Mouse (Mus musculus) small intestine, adult 2 months (tissue): ENCODE measurements around the gene Kcnk7. TPM values are rescaled to one million over a fixed set of nuclear protein-coding genes. Genes with fewer than 3 reads are reported as not detected.
A peak's percentile ranks its signal among the peaks of the same experiment; 100 is the strongest.

ENCODE experiments used
- H3K27ac ChIP-seq: fragments of 200-500 bp; 2 replicates; pipeline ENCODE4 v1.5.1; 2012; ENCODE audit warnings: low read depth, low read length, control low read depth, inconsistent platforms; ENCODE audit not compliant: insufficient read depth
- H3K27me3 ChIP-seq: fragments of 200-500 bp; 2 replicates; pipeline ENCODE4 v1.6.1; 2012; ENCODE audit warnings: mild to moderate bottlenecking, moderate library complexity, low read length, inconsistent platforms; ENCODE audit not compliant: control insufficient read depth, insufficient read depth
- H3K36me3 ChIP-seq: fragments of 200-500 bp; 2 replicates; pipeline ENCODE4 v1.6.1; 2012; ENCODE audit warnings: mild to moderate bottlenecking, low read length, control low read depth, inconsistent platforms; ENCODE audit not compliant: control insufficient read depth, insufficient read depth
- H3K4me1 ChIP-seq: fragments of 200-500 bp; 2 replicates; pipeline ENCODE4 v1.6.1; 2012; ENCODE audit warnings: low read length, inconsistent platforms, mixed read lengths; ENCODE audit not compliant: control insufficient read depth, insufficient read depth, insufficient read length
- H3K4me3 ChIP-seq: fragments of 200-500 bp; 2 replicates; pipeline ENCODE4 v1.5.1; 2012; ENCODE audit warnings: low read depth, mild to moderate bottlenecking, control low read depth, inconsistent platforms, low read length, moderate library complexity
- CTCF ChIP-seq: fragments of 200-500 bp; IDR thresholded peaks from 2 replicates; pipeline ENCODE4 v1.5.1; 2012; ENCODE audit warnings: low read depth, mild to moderate bottlenecking, control low read depth, inconsistent platforms, low read length, moderate library complexity, mixed read lengths; ENCODE audit not compliant: insufficient replicate concordance, insufficient read length; ENCODE audit errors: extremely low read depth
- POLR2A ChIP-seq: fragments of 200-500 bp; IDR thresholded peaks from 2 replicates; pipeline ENCODE4 v1.6.1; 2012; ENCODE audit warnings: low read depth, mild to moderate bottlenecking, control low read depth, inconsistent platforms, low read length, moderate library complexity
- WGBS: fragments of 180-500 bp; shearing (Covaris S2); methylation state at CpG from one replicate; pipeline ENCODE4 v1.1.7; 2018; 5-methylcytosine and 5-hydroxymethylcytosine counted together
- polyA plus RNA-seq: library from polyadenylated mRNA; depleted of rRNA; stranded (reverse); fragments of >200 nt; gene quantifications from 2 replicates; pipeline ENCODE4 v1.2.3, GENCODE M21; 2012

Kcnk7 gene
- polyA plus RNA-seq, 1 experiment: not detected

GRCm38 (mm10) chr19:5715793-5716688 lies 11.9 kb downstream of the Kcnk7 start:
- Histone ChIP-seq H3K27me3 (no peaks in the 10 kb centered on the region), H3K27ac (no peak overlapping the region), H3K4me1 (peaks cover 23% of the 10 kb centered on the region), H3K36me3 (peaks cover 45% of the 10 kb centered on the region), H3K4me3 (no peak overlapping the region)
- WGBS: 42% methylated on average over 43 of the region's 43 CpGs
- TF ChIP-seq POLR2A (no peak), CTCF (peak; percentile 23; the same call in 1 of the 2 replicates)

- no peak for TF ChIP-seq CTCF
- WGBS: 66% methylated on average over 10 of the region's 10 CpGs
- Histone ChIP-seq H3K36me3 (peaks cover 53% of the 10 kb centered on the region), H3K4me1 (peaks cover 22% of the 10 kb centered on the region), H3K27ac (no peak overlapping the region), H3K4me3 (no peak overlapping the region), H3K27me3 (no peaks in the 10 kb centered on the region)
These were observed 12.8 kb downstream of the Kcnk7 start for GRCm38 (mm10) chr19:5716955-5717354.

GRCm38 (mm10) chr19:5721233-5721632 lies 17.1 kb downstream of the Kcnk7 start:
- no peak overlapping the region for H3K4me3 ChIP-seq
- TF ChIP-seq POLR2A: no peak
- WGBS: 90% methylated on average over 6 of the region's 6 CpGs
- peaks cover 24% of the 10 kb centered on the region for H3K4me1 ChIP-seq
- H3K27ac ChIP-seq: no peak overlapping the region
- H3K36me3 ChIP-seq: peaks cover 43% of the 10 kb centered on the region
- H3K27me3 ChIP-seq: no peaks in the 10 kb centered on the region

DNA sequence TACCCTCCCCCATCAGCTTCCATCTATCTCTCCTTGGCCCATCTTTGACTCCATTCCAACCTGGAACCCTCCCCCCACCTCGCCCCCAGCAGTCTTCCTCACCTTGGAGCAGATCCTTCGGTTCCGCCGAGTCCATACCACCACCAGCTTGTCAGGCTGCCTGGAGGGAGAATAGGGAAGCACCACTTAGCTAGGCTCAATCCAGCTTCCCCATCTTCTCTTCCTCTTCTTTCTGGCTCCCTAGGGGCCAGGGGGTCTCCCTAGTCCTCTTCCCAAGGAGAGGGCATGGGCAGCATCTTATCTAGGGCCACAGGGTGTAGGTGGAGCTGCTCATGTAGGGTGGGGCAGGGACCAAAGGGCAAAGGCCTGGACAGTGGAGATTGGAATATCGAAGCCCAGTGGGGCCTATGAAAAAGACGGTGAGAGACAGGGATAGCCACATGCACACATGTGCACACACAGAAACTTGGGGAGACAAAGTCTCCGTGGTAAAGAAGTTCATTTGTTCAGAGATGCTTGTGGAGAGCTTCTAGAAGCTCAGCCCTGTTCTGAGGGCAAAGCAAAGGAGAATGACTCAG lies 18.8 kb downstream of the Kcnk7 start:
- H3K27ac ChIP-seq: peak overlapping the region; percentile 52
- no peak for TF ChIP-seq POLR2A
- peaks cover 40% of the 10 kb centered on the region for H3K36me3 ChIP-seq
- no peaks in the 10 kb centered on the region for H3K27me3 ChIP-seq
- 63% methylated on average over 7 of the region's 7 CpGs for WGBS
- H3K4me1 ChIP-seq: peaks cover 28% of the 10 kb centered on the region
- H3K4me3 ChIP-seq: 0 out of 2 replicates have a peak overlapping the region, but pooled peaks have one; percentile 0

GRCm38 (mm10) chr19:5723934-5724548 lies 19.9 kb downstream of the Kcnk7 start:
- Histone ChIP-seq H3K4me1 (peaks cover 37% of the 10 kb centered on the region), H3K4me3 (peak overlapping the region; percentile 72), H3K27me3 (no peaks in the 10 kb centered on the region), H3K36me3 (peaks cover 33% of the 10 kb centered on the region), H3K27ac (peak overlapping the region; percentile 92)
- 41% methylated on average over 4 of the region's 4 CpGs for WGBS
- TF ChIP-seq POLR2A: no peak
- TF ChIP-seq CTCF: no peak

DNA sequence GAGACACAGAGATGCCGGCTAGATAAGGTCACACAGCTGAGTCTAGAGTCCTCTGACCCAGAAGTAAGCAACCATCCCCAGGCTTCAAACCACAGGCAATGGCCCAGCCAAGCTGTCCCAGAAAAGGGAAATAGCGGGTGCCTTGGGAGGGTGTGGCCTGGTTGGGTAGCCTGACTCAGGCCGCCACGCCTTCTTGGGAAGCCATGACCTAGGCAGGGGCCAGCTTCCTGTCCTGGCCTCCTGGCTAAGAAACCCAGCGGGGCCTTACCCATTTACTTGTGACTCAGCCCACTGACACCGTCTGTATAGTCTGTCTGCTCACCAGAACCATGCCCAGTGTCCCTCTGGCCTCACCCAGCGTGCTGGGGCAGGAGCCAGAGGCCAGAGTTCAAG lies 20.4 kb downstream of the Kcnk7 start:
- TF ChIP-seq POLR2A: peak; percentile 71
- no peak for TF ChIP-seq CTCF
- H3K36me3 ChIP-seq: peaks cover 28% of the 10 kb centered on the region
- H3K4me1 ChIP-seq: peaks cover 39% of the 10 kb centered on the region
- peak overlapping the region; percentile 92 for H3K27ac ChIP-seq
- H3K27me3 ChIP-seq: no peaks in the 10 kb centered on the region
- H3K4me3 ChIP-seq: peak overlapping the region; percentile 72
- 16% methylated on average over 7 of the region's 7 CpGs for WGBS

GRCm38 (mm10) chr19:5725029-5725707 lies 21.0 kb downstream of the Kcnk7 start:
- Histone ChIP-seq H3K27me3 (no peaks in the 10 kb centered on the region), H3K36me3 (peaks cover 22% of the 10 kb centered on the region), H3K4me3 (peak overlapping the region; percentile 72), H3K27ac (peak overlapping the region; percentile 92), H3K4me1 (peaks cover 39% of the 10 kb centered on the region)
- no peak for TF ChIP-seq POLR2A
- no peak for TF ChIP-seq CTCF
- 61% methylated on average over 12 of the region's 12 CpGs for WGBS
